Mouse (Mus musculus) olfactory bulb, adult 2 months (tissue): ENCODE data around the gene Galnt4.

Experiments
- CTCF ChIP-seq: fragments of 200-500 bp; IDR thresholded peaks from 2 replicates; pipeline ENCODE4 v1.5.1; 2012; ENCODE audit warnings: low read depth, mild to moderate bottlenecking, low read length, moderate library complexity; ENCODE audit not compliant: insufficient read depth
- POLR2A ChIP-seq: fragments of 200-500 bp; IDR thresholded peaks from 2 replicates; pipeline ENCODE4 v1.6.1; 2012; ENCODE audit warnings: mild to moderate bottlenecking, low read depth, low read length, moderate library complexity; ENCODE audit not compliant: insufficient read depth

GRCm38 (mm10) chr10:99107964-99108363 is at the start of gene Galnt4:
- TF ChIP-seq POLR2A: no peak
- no peak for TF ChIP-seq CTCF
